Mouse (Mus musculus) heart, postnatal 0 days (tissue): ENCODE measurements around the gene Nubp2. TPM values are rescaled to one million over a fixed set of nuclear protein-coding genes. Genes with fewer than 3 reads are reported as not detected.

Source experiments
- ATAC-seq: fragments of 200-750 bp; cut with Nextera tagmentation; 2 replicates; pipeline ENCODE4 v1.8.0; 2017; ENCODE audit warnings: low read depth, moderate number of reproducible peaks, moderate library complexity; ENCODE audit not compliant: insufficient read depth
- DNase-seq: peaks from one replicate; pipeline ENCODE4 v3.0.0-alpha.2; 2016; ENCODE audit warnings: low spot score
- H3K27ac ChIP-seq: fragments of 300-500 bp; sonication (generic); 2 replicates; pipeline ENCODE4 v1.5.1; 2014; ENCODE audit warnings: low read depth, mild to moderate bottlenecking
- H3K27me3 ChIP-seq: fragments of 300-500 bp; sonication (generic); 2 replicates; pipeline ENCODE4 v1.6.1; 2014; ENCODE audit warnings: low read length, mixed read lengths; ENCODE audit not compliant: control insufficient read depth, insufficient read depth
- H3K36me3 ChIP-seq: fragments of 300-500 bp; sonication (generic); replicated peaks from 2 replicates; pipeline ENCODE4 v1.6.1; 2014; ENCODE audit warnings: low read length, mixed read lengths; ENCODE audit not compliant: control insufficient read depth, insufficient read depth
- H3K4me1 ChIP-seq: fragments of 300-500 bp; sonication (generic); 2 replicates; pipeline ENCODE4 v1.6.1; 2014; ENCODE audit warnings: antibody characterized with exemption; ENCODE audit not compliant: control insufficient read depth, insufficient read depth
- H3K4me2 ChIP-seq: fragments of 300-500 bp; sonication (generic); 2 replicates; pipeline ENCODE4 v1.6.1; 2014; ENCODE audit warnings: low read depth, mild to moderate bottlenecking, low read length, moderate library complexity
- H3K4me3 ChIP-seq: fragments of 300-500 bp; sonication (generic); 2 replicates; pipeline ENCODE4 v1.5.1; 2014; ENCODE audit warnings: low read depth, low read length
- H3K9ac ChIP-seq: fragments of 300-500 bp; sonication (generic); replicated peaks from 2 replicates; pipeline ENCODE4 v1.6.1; 2014; ENCODE audit warnings: low read depth, low read length, mixed read lengths
- H3K9me3 ChIP-seq: fragments of 300-500 bp; sonication (generic); replicated peaks from 2 replicates; pipeline ENCODE4 v1.6.1; 2016; ENCODE audit warnings: low read length; ENCODE audit not compliant: control insufficient read depth
- CTCF ChIP-seq: IDR thresholded peaks from 2 replicates; pipeline ENCODE4 v1.5.1; 2016; ENCODE audit warnings: antibody characterized with exemption, control low read depth, low read depth
- EP300 ChIP-seq: IDR thresholded peaks from 2 replicates; pipeline ENCODE4 v1.6.1; 2016; ENCODE audit warnings: antibody characterized with exemption, low read depth
- WGBS: fragments of 180-500 bp; shearing (Covaris S2); extraction: QIAGEN DNeasy Blood & Tissue Kit; methylation state at CpG from one replicate; pipeline ENCODE4 v1.1.7; 2014; 5-methylcytosine and 5-hydroxymethylcytosine counted together
- polyA plus RNA-seq: library from polyadenylated mRNA; unstranded; fragments of >200 nt; fragmentation: Nextera tagmentation; extraction: Ambion mirVana; gene quantifications from 2 replicates; pipeline ENCODE4 v1.2.1, GENCODE M21; 2015
- total RNA-seq: library from RNA; depleted of rRNA; stranded (reverse); fragments of >200 nt; gene quantifications from 2 replicates; pipeline ENCODE4 v1.2.3, GENCODE M21; 2014; ENCODE audit warnings: low replicate concordance

The Nubp2 gene
- total and polyA plus RNA-seq, 2 experiments from 2014 or later = 31.3 to 44.9 TPM

GRCm38 (mm10) chr17:24857831-24858470 is 28.2 kb downstream of the Nubp2 start:
- no peaks in the 10 kb centered on the region for H3K27me3 ChIP-seq
- 76% methylated on average over 8 of the region's 8 CpGs for WGBS
- TF ChIP-seq CTCF = no peak
- TF ChIP-seq EP300 = no peak
- no peak overlapping the region for H3K4me2 ChIP-seq
- H3K9me3 ChIP-seq = no peaks in the 10 kb centered on the region
- no peak overlapping the region for H3K9ac ChIP-seq
- H3K4me3 ChIP-seq = no peak overlapping the region
- peaks cover 71% of the 10 kb centered on the region for H3K36me3 ChIP-seq
- no peak for DNase-seq
- no peak for ATAC-seq
- H3K4me1 ChIP-seq = no peaks in the 10 kb centered on the region
- no peak overlapping the region for H3K27ac ChIP-seq

- H3K4me3 ChIP-seq = no peak overlapping the region
- H3K27me3 ChIP-seq = no peaks in the 10 kb centered on the region
- no peaks in the 10 kb centered on the region for H3K9me3 ChIP-seq
- DNase-seq = no peak
- ATAC-seq = no peak
- TF ChIP-seq CTCF (no peak), EP300 (no peak)
- 90% methylated on average over 13 of the region's 13 CpGs for WGBS
- no peak overlapping the region for H3K9ac ChIP-seq
- H3K36me3 ChIP-seq = peaks cover 61% of the 10 kb centered on the region
- H3K27ac ChIP-seq = no peak overlapping the region
- peaks cover 2% of the 10 kb centered on the region; the same call in 1 of the 2 replicates for H3K4me1 ChIP-seq
- H3K4me2 ChIP-seq = no peak overlapping the region
Observed at GRCm38 (mm10) chr17:24856589-24856988, 29.6 kb downstream of the Nubp2 start.

DNA sequence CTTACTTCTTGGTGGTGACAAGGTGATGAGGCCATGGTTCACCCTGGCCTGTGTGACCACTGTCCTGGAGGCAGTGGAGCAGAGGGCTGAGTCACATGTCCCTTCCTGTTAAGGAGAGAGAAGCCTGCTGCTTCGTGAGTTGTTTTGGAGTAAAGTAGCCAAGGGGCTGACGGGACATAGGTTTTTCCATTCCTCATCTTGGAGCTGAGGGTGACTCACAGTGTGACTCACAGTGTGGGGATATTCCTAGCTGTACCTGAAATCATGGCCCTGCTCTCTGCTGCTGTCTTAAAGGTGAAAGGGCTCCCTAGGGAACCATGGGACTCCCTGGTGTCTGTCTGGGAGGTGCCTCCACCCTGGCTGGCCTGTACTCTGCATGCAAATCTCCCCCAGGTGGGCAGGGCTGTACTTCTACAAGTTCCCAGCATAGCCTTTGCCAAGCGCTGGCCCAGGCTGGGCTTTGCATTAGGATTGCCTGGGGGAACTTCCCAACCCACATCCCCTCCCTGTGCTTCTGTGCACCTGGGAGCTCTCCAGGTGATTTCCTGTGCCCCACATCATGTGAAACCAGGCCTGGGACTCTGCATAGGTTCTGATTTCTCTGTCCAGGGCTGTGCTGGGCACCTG is 30.2 kb downstream of the Nubp2 start:
- Histone ChIP-seq H3K27me3 (no peaks in the 10 kb centered on the region), H3K36me3 (peaks cover 54% of the 10 kb centered on the region), H3K4me2 (no peak overlapping the region), H3K4me3 (no peak overlapping the region), H3K9me3 (no peaks in the 10 kb centered on the region), H3K9ac (no peak overlapping the region), H3K27ac (no peak overlapping the region), H3K4me1 (peaks cover 9% of the 10 kb centered on the region)
- no peak for TF ChIP-seq EP300
- DNase-seq (no peak), ATAC-seq (no peak)
- WGBS = 71% methylated on average over 3 of the region's 3 CpGs

DNA sequence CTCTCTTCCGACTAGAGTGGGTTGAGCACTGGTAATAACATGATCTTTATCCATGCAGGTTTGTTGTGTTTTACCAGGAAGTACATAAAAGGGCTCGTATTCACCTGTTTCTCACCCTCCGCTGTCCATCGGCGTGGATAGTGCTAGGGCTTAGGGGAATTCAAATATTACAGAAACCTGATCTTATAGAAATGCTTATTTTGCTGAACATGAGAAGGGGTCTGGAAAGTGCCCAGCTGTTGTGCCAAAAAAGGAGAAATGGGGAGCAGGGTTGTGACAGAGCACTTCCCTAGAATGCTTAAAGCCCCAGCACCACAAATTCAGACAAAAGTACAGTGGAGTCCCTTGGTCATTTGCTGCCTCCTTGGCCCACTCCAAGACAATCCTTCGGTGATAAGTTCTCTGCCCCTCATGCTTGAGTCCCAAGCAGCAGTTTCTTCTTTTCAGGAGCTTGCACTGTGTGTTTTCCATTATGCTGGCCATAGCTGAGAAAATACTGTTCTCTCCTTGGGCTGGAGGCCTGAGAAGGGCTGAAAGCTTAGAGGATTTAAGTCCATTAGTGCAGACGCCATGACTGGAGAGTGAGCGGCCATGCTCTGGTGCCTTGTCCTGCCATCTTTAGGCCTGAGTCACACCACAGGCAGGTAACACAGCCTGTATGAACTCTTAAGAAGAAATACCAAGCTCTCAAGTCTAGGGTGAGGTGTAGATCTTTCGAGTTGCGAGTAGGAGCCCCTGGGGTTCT is 34.6 kb downstream of the Nubp2 start:
- 81% methylated on average over 10 of the region's 10 CpGs for WGBS
- ATAC-seq = no peak
- Histone ChIP-seq H3K36me3 (peaks cover 28% of the 10 kb centered on the region), H3K27me3 (no peaks in the 10 kb centered on the region), H3K9me3 (no peaks in the 10 kb centered on the region), H3K4me3 (peak overlapping the region; percentile 65), H3K9ac (0 out of 2 replicates have a peak overlapping the region, but pooled peaks have one; percentile 58), H3K4me2 (peak overlapping the region; percentile 89), H3K27ac (no peak overlapping the region), H3K4me1 (peaks cover 15% of the 10 kb centered on the region)
- TF ChIP-seq EP300 = no peak
- TF ChIP-seq CTCF = no peak
- DNase-seq = no peak

GRCm38 (mm10) chr17:24850773-24851127 is 35.4 kb downstream of the Nubp2 start:
- Histone ChIP-seq H3K4me1 (peaks cover 15% of the 10 kb centered on the region), H3K36me3 (peaks cover 24% of the 10 kb centered on the region), H3K4me2 (peak overlapping the region; percentile 89), H3K9ac (peak overlapping the region; percentile 58), H3K4me3 (peak overlapping the region; percentile 65), H3K27ac (peak overlapping the region; percentile 93), H3K27me3 (no peaks in the 10 kb centered on the region), H3K9me3 (no peaks in the 10 kb centered on the region)
- no peak for TF ChIP-seq EP300
- no peak for TF ChIP-seq CTCF
- ATAC-seq (no peak), DNase-seq (no peak)
- 1% methylated on average over 20 of the region's 20 CpGs for WGBS
